Mouse (Mus musculus) urinary bladder, adult 18-20 months (tissue): ENCODE results near the gene Igfbp1.

Experiments used
- DNase-seq, 2 experiments: peaks; one replicate each; pipeline ENCODE4 v3.0.0; 2022; ENCODE audit warnings: low spot score in 2 of 2, mixed read lengths in 2 of 2

The Igfbp1 gene

DNA sequence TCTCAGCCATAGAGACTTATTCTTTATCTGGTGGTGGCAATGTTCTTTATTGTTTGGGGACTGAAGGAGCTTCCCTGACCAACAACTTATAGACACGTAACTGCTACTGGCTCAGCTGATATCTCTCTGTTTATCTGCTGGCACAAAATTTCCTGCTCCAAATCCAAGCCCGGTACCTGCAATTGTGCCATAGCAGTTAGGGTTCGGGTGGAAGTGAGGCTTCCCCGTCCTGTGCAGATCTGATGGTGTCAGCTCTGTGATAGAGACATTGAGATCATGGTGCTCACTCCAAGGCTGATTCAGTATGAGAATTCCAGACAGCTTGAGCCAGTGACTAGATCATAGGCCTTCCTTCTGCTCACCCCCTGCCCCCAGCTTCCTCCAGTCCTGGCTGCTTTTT, 34.4 kb downstream of the Igfbp1 start:
- no peak for DNase-seq

DNA sequence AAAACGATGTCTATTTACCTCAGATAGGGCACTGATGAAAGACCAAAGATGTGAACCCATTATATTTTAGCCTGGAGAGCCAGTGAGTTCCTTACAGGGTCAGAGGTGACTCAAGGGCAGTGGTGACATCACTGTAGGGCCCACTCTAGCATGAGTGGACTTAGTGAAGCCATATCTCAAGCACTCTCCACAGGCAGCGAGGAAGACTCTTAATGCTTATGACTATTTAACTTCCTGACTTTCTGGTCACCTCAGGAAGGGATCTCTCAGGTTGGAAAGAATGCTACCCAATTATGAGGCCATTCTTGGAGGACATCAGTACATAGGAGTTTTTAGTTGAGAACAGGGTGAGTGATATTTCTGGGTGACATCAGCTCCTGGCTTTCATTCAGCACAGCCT, 35.8 kb downstream of the Igfbp1 start:
- no peak for DNase-seq

DNA sequence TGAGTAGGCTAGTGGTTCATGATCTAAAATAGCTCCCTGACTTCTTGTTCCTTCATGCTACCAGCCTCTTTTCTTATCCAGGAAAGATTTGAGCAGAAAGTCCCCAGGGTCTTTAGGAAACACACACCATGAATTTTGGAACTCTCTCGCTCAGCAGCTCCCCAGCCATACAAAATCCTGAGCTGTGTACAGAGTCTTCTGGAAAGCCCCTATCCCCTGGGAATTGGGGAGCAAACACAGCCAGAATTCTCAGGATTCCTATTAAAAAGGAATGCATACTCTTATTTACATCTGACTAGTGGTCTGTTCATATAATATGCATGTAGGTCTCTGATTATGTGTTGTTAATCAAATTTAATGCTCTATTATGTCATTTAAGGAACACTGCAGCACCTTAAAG, 36.9 kb downstream of the Igfbp1 start:
- DNase-seq = no peak

DNA sequence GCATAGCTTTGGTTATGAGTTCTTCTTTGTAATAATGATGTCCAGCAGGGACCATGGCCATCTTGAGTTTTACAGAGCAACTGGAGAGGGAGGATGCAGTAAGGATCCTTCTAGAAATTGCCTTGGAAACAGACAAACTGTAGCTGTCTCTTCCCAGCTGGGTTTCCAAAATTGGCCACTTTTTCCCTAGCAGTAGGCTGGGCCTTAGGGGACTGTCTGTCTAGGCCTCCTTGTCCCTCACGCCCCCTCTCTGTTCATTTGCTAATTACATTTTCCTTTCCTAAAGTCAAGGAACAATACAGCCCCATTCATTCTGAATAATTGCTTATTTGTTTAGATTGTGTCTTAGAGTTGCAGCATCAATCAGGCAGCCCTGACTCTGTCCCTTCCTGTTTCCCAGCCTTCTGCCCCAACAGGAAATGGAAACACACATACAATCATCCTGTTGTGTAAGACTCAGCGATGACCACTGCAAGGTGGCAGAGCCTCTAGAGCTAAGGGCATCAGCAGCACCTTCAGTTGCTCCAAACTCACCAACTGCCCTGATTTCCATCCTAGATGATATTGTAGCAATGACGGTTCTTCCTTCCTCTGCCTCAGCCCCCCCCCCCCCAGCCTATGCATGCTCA, 37.5 kb downstream of the Igfbp1 start:
- DNase-seq = no peak

DNA sequence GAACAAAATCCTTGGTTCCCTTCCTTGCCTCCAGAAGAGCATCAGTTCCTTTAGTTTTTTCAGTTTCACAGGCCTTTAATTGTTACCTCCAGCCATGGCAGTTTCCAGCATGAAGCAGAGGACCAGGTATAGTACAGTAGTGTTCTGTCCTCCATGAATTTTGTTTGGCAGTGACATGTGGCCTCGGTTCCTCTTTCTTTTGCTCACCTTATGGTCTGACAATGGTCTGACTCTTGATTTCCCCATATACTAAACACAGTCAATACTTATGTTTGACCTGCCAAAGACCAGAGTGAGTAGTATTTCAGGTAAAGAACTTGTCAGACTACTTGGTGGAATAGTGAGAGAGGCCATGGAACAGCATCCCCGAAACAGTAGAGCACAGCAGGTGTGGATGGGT, 39.2 kb downstream of the Igfbp1 start:
- no peak for DNase-seq

DNA sequence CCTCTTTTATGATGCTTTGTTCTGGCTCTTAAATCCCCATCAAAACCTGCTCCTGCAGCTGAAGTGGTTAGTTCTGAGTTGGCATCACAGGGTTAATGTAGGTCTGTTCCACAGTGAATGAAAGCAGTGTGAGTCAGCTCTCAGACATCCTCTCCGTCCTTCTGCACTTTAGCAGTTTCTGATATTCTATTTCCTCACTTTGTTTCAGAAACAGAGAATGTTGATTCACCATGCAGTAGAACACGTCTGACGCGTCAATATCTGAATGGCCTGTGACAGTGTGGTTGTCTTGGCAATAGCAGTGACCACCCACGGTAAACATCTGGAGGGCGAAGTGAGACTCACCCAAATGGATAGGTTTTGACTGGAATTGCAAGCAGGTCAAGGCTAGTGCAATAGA, 40.1 kb downstream of the Igfbp1 start:
- DNase-seq = peak in 1 of 2 experiments; percentile 48

DNA sequence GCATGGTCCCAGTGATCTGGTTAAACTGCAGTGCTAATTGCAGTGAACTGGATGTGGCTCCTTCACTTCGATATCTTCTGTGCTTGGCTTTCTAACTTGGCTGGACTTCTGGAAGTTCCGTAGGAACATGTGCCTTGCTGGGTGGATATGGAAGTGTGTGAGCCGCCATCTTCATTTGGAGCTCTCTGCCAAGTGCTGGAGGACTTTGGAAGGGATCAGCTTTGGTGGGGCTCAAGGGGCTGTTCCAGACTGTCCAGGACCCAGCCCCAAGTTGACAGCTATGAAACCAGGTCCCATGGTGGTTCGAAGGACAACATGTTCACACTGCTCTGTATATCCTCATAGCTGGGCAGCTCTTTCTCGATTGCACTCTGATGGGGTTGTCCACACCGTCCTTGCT, 41.0 kb downstream of the Igfbp1 start:
- no peak for DNase-seq

DNA sequence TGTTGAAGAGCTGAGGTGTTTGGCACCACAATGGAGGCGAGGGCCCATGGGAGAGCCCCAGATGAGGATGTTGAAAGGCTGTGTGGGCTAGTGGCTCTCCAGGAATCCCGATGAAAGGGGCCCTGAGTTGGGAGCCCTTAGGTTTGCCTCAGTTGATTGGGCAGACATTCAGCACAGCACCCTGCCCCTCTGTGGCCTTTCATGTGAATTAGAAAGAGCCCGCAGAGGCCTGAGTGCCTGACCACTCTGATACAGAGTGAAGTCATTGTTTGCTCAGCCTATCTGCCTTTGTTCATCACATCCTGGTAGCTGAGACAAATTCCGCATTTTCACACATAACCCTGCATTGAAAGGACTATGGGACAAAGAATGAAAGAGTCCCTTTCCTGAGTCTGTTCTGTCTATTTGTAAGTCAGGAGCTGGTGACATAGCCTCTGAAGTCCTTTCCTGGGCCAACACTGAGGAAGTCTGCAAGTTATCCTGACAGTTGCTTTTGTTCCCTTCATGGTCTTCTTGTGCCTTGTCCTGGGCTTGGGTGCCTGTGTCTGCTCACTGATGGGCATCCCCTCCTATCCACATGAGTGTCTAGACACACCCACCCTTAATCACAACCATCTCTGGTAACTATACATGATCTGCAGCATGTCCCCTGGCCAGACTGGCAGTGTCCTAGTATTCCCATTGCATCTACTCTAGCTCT, 41.6 kb downstream of the Igfbp1 start:
- DNase-seq = no peak

DNA sequence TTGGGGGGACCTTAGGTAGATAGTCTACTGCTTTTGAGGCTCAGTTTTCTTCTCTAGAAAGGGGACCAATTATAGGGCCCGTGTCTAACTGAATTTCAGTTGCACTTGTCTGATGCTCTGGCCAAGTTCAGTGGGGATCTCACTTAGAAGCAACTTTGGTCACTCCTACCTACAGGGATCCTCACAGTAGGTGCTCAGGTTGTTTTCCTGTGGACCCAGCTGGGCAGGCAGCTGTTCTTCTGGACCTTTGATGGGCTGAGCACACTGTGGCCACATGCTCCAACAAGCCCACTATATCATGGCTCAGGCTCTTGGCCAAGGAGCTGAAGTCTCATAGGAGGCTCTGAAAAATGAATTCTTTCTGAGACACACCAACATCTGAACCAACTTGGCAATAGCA, 47.2 kb downstream of the Igfbp1 start:
- no peak for DNase-seq

DNA sequence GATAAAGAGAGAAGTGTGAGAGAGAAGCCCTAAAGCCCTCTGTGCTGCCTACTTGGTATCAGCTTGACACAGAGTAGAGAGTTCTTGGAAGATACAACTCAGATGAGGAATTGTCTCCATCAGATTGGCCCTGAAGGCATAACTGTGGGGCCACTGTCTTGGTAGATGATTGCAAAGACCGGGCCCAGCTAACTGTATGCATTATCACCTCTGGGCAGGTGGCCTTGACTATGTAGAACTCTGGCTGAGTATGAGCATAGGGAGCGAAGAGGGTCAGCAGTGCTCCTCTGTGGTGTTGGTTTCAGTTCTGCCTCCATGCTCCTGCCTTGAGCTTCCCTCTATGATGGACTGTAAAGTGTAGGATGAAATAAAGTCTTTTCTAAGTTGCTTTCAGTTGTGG, 52.8 kb downstream of the Igfbp1 start:
- DNase-seq = no peak

DNA sequence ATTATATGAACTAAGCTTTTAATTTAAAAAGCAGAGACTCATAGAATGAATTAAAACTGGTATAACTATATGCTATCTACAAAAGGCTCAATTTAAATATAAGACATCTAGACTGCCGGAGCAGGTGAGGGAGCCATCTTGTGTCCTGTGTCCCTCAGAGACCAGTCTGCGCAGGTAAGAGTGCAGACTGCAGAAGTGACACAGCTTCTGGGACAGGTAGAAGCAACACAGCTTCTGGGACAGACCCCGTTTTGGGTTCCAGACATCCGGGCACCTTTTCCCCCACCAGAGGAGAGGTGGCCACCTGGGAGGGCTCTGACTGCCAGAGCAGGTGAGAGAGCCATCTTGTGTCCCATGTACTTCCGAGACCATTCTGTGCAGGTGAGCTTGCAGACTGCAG, 53.3 kb downstream of the Igfbp1 start:
- DNase-seq = no peak
